Mouse (Mus musculus) CH12.LX (cell line): ENCODE results near the gene Tomm20. TPM values are rescaled to one million over a fixed set of nuclear protein-coding genes. Genes with fewer than 3 reads are reported as not detected.

Source experiments
- DNase-seq: peaks from one replicate; pipeline ENCODE4 v3.0.0-alpha.2; 2013; ENCODE audit errors: extremely low read depth
- H3K27ac ChIP-seq: 2 replicates; pipeline ENCODE4 v1.5.1; 2012; ENCODE audit warnings: low read depth, mild to moderate bottlenecking, control low read depth, moderate library complexity; ENCODE audit not compliant: insufficient read depth
- H3K27me3 ChIP-seq: replicated peaks from 2 replicates; pipeline ENCODE3; 2012; ENCODE audit warnings: inconsistent platforms
- H3K36me3 ChIP-seq, 2 experiments: replicated peaks in 1 of 2; 2 replicates each; pipeline versions ENCODE3 to v1.6.1; 2012; ENCODE audit warnings: inconsistent platforms in 1 of 2, low read length in 1 of 2, mild to moderate bottlenecking in 1 of 2, mixed read lengths in 1 of 2, moderate library complexity in 1 of 2; ENCODE audit not compliant: control insufficient read depth in 1 of 2, insufficient read depth in 1 of 2
- H3K4me1 ChIP-seq, 2 experiments: 2 replicates each; pipeline ENCODE4 v1.6.1; 2012; ENCODE audit warnings: inconsistent platforms in 1 of 2, moderate library complexity in 1 of 2; ENCODE audit not compliant: insufficient read depth in 2 of 2, control insufficient read depth in 1 of 2
- H3K4me2 ChIP-seq: 2 replicates; pipeline ENCODE4 v1.6.1; 2012; ENCODE audit warnings: low read depth, mild to moderate bottlenecking, control low read depth; ENCODE audit not compliant: poor library complexity, insufficient read depth, severe bottlenecking
- H3K4me3 ChIP-seq, 3 experiments: fragments of 150-350 bp in 1 of 3; sonication (generic) in 1 of 3; replicated peaks in 1 of 3; 2 replicates each; pipeline versions ENCODE3 to v1.5.1; 2011 to 2012; ENCODE audit warnings: low read depth in 2 of 3, low read length in 2 of 3, mild to moderate bottlenecking in 2 of 3, moderate library complexity in 2 of 3, control low read depth in 1 of 3, improper control_type of control experiment in 1 of 3, inconsistent platforms in 1 of 3, mixed read lengths in 1 of 3; ENCODE audit not compliant: poor library complexity in 1 of 3
- H3K79me2 ChIP-seq: replicated peaks from 2 replicates; pipeline ENCODE4 v1.6.1; 2012; ENCODE audit warnings: mild to moderate bottlenecking, moderate library complexity; ENCODE audit not compliant: control insufficient read depth, poor library complexity, insufficient read depth, severe bottlenecking; ENCODE audit errors: extremely low read depth
- H3K9ac ChIP-seq: 2 replicates; pipeline ENCODE4 v1.6.1; 2012; ENCODE audit warnings: low read depth, mild to moderate bottlenecking, control low read depth, moderate library complexity; ENCODE audit not compliant: insufficient read depth
- H3K9me3 ChIP-seq: replicated peaks from 2 replicates; pipeline ENCODE3; 2012; ENCODE audit warnings: low read length, inconsistent platforms, mixed read lengths
- CHD1 ChIP-seq: IDR thresholded peaks from 2 replicates; pipeline ENCODE4 v1.6.1; 2012; ENCODE audit warnings: low read depth, low read length, improper control_type of control experiment, inconsistent platforms
- CTCF ChIP-seq, 2 experiments: IDR thresholded peaks in 1 of 2; conservative IDR thresholded peaks in 1 of 2; 2 replicates each; pipeline ENCODE4 v1.5.1; 2011 to 2012; ENCODE audit warnings: low read depth in 2 of 2, low read length in 2 of 2, improper control_type of control experiment in 1 of 2, inconsistent platforms in 1 of 2, mild to moderate bottlenecking in 1 of 2, moderate library complexity in 1 of 2
- E2F4 ChIP-seq: IDR thresholded peaks from 2 replicates; pipeline ENCODE4 v1.6.1; 2011; ENCODE audit warnings: low read depth, low read length, improper control_type of control experiment; ENCODE audit not compliant: insufficient replicate concordance
- ETS1 ChIP-seq: conservative IDR thresholded peaks from 2 replicates; pipeline ENCODE4 v1.6.1; 2012; ENCODE audit warnings: low read depth, mild to moderate bottlenecking, inconsistent platforms, low read length, improper control_type of control experiment, moderate library complexity
- IRF4 ChIP-seq: IDR thresholded peaks from 2 replicates; pipeline ENCODE4 v1.6.1; 2014; ENCODE audit warnings: low read depth, mild to moderate bottlenecking, inconsistent platforms, low read length, improper control_type of control experiment
- KAT2A ChIP-seq: IDR thresholded peaks from 2 replicates; pipeline ENCODE4 v1.6.1; 2012; ENCODE audit warnings: low read length, improper control_type of control experiment, inconsistent platforms; ENCODE audit not compliant: insufficient replicate concordance
- MAX ChIP-seq: IDR thresholded peaks from 2 replicates; pipeline ENCODE4 v1.6.1; 2011; ENCODE audit warnings: low read length, improper control_type of control experiment
- MEF2A ChIP-seq: IDR thresholded peaks from 2 replicates; pipeline ENCODE4 v1.6.1; 2014; ENCODE audit warnings: low read depth, mild to moderate bottlenecking, inconsistent platforms, low read length, improper control_type of control experiment, borderline replicate concordance
- MXI1 ChIP-seq: IDR thresholded peaks from 2 replicates; pipeline ENCODE4 v1.6.1; 2011; ENCODE audit warnings: mild to moderate bottlenecking, low read depth, low read length, improper control_type of control experiment
- NELFE ChIP-seq: IDR thresholded peaks from 2 replicates; pipeline ENCODE4 v1.6.1; 2011; ENCODE audit warnings: low read depth, low read length, improper control_type of control experiment
- NRF1 ChIP-seq: IDR thresholded peaks from 2 replicates; pipeline ENCODE4 v1.6.1; 2014; ENCODE audit warnings: low read depth, mild to moderate bottlenecking, inconsistent platforms, low read length, improper control_type of control experiment, moderate library complexity
- TCF12 ChIP-seq: IDR thresholded peaks from 2 replicates; pipeline ENCODE4 v1.6.1; 2014; ENCODE audit warnings: low read depth, mild to moderate bottlenecking, inconsistent platforms, low read length, improper control_type of control experiment
- USF1 ChIP-seq: IDR thresholded peaks from 2 replicates; pipeline ENCODE4 v1.6.1; 2014; ENCODE audit warnings: low read depth, mild to moderate bottlenecking, inconsistent platforms, low read length, improper control_type of control experiment
- ZMIZ1 ChIP-seq: IDR thresholded peaks from 2 replicates; pipeline ENCODE4 v1.6.1; 2012; ENCODE audit warnings: low read depth, mild to moderate bottlenecking, inconsistent platforms, low read length, improper control_type of control experiment
- ZNF384 ChIP-seq: IDR thresholded peaks from 2 replicates; pipeline ENCODE4 v1.6.1; 2012; ENCODE audit warnings: low read depth, low read length, improper control_type of control experiment, inconsistent platforms
- dilution Hi-C: fragments of 300-500 bp; cut with MboI; formaldehyde crosslinking; loops from 2 replicates; pipeline ENCODE4 v1.14.3; 2020; ENCODE audit warnings: low sequenced_read_pairs; ENCODE audit not compliant: extremely low pct_unique_long_range_greater_than_20kb, extremely low pct_ligation_motif_present
- in situ Hi-C: fragments of 300-500 bp; cut with MboI; formaldehyde crosslinking; loops from 3 replicates; pipeline ENCODE4 v1.14.3; 2019; ENCODE audit warnings: low sequenced_read_pairs, low pct_ligation_motif_present, low pct_unique_long_range_greater_than_20kb, mixed read lengths
- polyA plus RNA-seq: library from polyadenylated mRNA; unstranded; fragments of >175 nt; gene quantifications from 2 replicates; pipeline ENCODE4 v1.2.1, GENCODE M21; 2012; ENCODE audit warnings: low read depth; ENCODE audit not compliant: insufficient read length
- total RNA-seq, 2 experiments: library from RNA; depleted of rRNA; stranded (reverse); fragments of 300-350 nt in 1 of 2; fragments of >200 nt in 1 of 2; gene quantifications; 2 replicates each; pipeline ENCODE4 v1.2.3; 2012 to 2014

The Tomm20 gene
- total and polyA plus RNA-seq, 3 experiments = 130 to 513 (median 394) TPM

- H3K9ac ChIP-seq = no peak overlapping the region
- no peak overlapping the region for H3K4me2 ChIP-seq
- DNase-seq = no peak
- peaks cover 24% of the 10 kb centered on the region for H3K79me2 ChIP-seq
- H3K27me3 ChIP-seq = no peaks in the 10 kb centered on the region
- H3K4me3 ChIP-seq = no peak overlapping the region
- peaks cover 24 to 49% of the 10 kb centered on the region in 2 experiments for H3K4me1 ChIP-seq
- TF ChIP-seq TCF12 (no peak), KAT2A (no peak), ZMIZ1 (no peak), NRF1 (no peak), IRF4 (no peak), MEF2A (no peak)
- H3K36me3 ChIP-seq = peaks cover 14 to 20% of the 10 kb centered on the region in 2 experiments
- dilution Hi-C loops (no loop called here), in situ Hi-C loops (no loop called here)
- H3K27ac ChIP-seq = no peak overlapping the region
- no peaks in the 10 kb centered on the region for H3K9me3 ChIP-seq
Observed at GRCm38 (mm10) chr8:126972649-126973048, 27.0 kb upstream of the Tomm20 start.

- Histone ChIP-seq H3K36me3 (peaks cover 19 to 25% of the 10 kb centered on the region in 2 experiments), H3K27ac (no peak overlapping the region), H3K27me3 (no peaks in the 10 kb centered on the region), H3K4me1 (peaks cover 27 to 54% of the 10 kb centered on the region in 2 experiments), H3K4me3 (no peak overlapping the region), H3K9me3 (no peaks in the 10 kb centered on the region), H3K9ac (no peak overlapping the region), H3K4me2 (no peak overlapping the region), H3K79me2 (peaks cover 26% of the 10 kb centered on the region)
- TF ChIP-seq IRF4 (no peak), MXI1 (no peak), KAT2A (no peak), CHD1 (no peak), NRF1 (no peak), MAX (no peak), TCF12 (no peak), ZNF384 (no peak), CTCF (conservative IDR thresholded peaks at IDR 0.05 in 1 of 2, IDR thresholded peaks at IDR 0.05 in 1 of 2; ENCODE audit: low read depth in 2 of 2, low read length in 2 of 2) (no peak), USF1 (no peak), E2F4 (no peak), NELFE (no peak)
- dilution Hi-C loops = no loop called here
- in situ Hi-C loops = no loop called here
- no peak for DNase-seq
Observed at GRCm38 (mm10) chr8:126972102-126972501, 26.5 kb upstream of the Tomm20 start.

- Histone ChIP-seq H3K4me2 (peak overlapping the region; percentile 41), H3K4me3 (peak overlapping the region; percentile 45 to 98 (median 87)), H3K27ac (no peak overlapping the region), H3K9ac (peak overlapping the region; percentile 44), H3K4me1 (peaks cover 27 to 60% of the 10 kb centered on the region in 2 experiments), H3K27me3 (no peaks in the 10 kb centered on the region), H3K36me3 (peaks cover 27 to 33% of the 10 kb centered on the region in 2 experiments), H3K9me3 (no peaks in the 10 kb centered on the region), H3K79me2 (peaks cover 26% of the 10 kb centered on the region)
- TF ChIP-seq ZNF384 = no peak
- 0 out of 2 replicates have a peak, but pooled peaks have one; percentile 12 for TF ChIP-seq MAX
- TF ChIP-seq ETS1 = no peak
- no peak for TF ChIP-seq MEF2A
- dilution Hi-C loops (no loop called here), in situ Hi-C loops (no loop called here)
- no peak for DNase-seq
Observed at GRCm38 (mm10) chr8:126971314-126971664, 25.6 kb upstream of the Tomm20 start.
